Mouse (Mus musculus) midbrain, postnatal 0 days (tissue): ENCODE measurements around the gene Arl1. TPM values are rescaled to one million over a fixed set of nuclear protein-coding genes. Genes with fewer than 3 reads are reported as not detected.

Experiments
- ATAC-seq: fragments of 200-750 bp; cut with Nextera tagmentation; 2 replicates; pipeline ENCODE4 v1.8.0; 2017; ENCODE audit warnings: moderate number of reproducible peaks, mild to moderate bottlenecking, moderate TSS enrichment, moderate library complexity; ENCODE audit not compliant: low FRiP score
- DNase-seq: peaks from one replicate; pipeline ENCODE4 v3.0.0-alpha.2; 2015; ENCODE audit warnings: low spot score
- H3K27ac ChIP-seq: fragments of 300-500 bp; sonication (generic); 2 replicates; pipeline ENCODE4 v1.5.1; 2014; ENCODE audit warnings: low read depth, mild to moderate bottlenecking, low read length, mixed read lengths
- H3K27me3 ChIP-seq: fragments of 300-500 bp; sonication (generic); 2 replicates; pipeline ENCODE4 v1.6.1; 2014; ENCODE audit warnings: low read length, control low read depth, mixed read lengths; ENCODE audit not compliant: insufficient read depth
- H3K36me3 ChIP-seq: fragments of 300-500 bp; sonication (generic); 2 replicates; pipeline ENCODE4 v1.6.1; 2014; ENCODE audit warnings: low read length, control low read depth, mixed read lengths; ENCODE audit not compliant: insufficient read depth
- H3K4me1 ChIP-seq: fragments of 300-500 bp; sonication (generic); 2 replicates; pipeline ENCODE4 v1.6.1; 2014; ENCODE audit warnings: mild to moderate bottlenecking, control low read depth, antibody characterized with exemption, low read length, mixed read lengths; ENCODE audit not compliant: insufficient read depth
- H3K4me2 ChIP-seq: fragments of 300-500 bp; sonication (generic); 2 replicates; pipeline ENCODE4 v1.6.1; 2014; ENCODE audit warnings: low read depth, mild to moderate bottlenecking, low read length, mixed read lengths; ENCODE audit not compliant: poor library complexity, severe bottlenecking
- H3K4me3 ChIP-seq: fragments of 300-500 bp; sonication (generic); 2 replicates; pipeline ENCODE4 v1.5.1; 2014; ENCODE audit warnings: low read depth, mild to moderate bottlenecking, low read length, moderate library complexity
- H3K9ac ChIP-seq: fragments of 300-500 bp; sonication (generic); replicated peaks from 2 replicates; pipeline ENCODE4 v1.6.1; 2014; ENCODE audit warnings: mild to moderate bottlenecking, low read length, moderate library complexity, mixed read lengths; ENCODE audit not compliant: poor library complexity, severe bottlenecking
- H3K9me3 ChIP-seq: fragments of 300-500 bp; sonication (generic); 2 replicates; pipeline ENCODE4 v1.6.1; 2016; ENCODE audit warnings: low read length, control low read depth
- CTCF ChIP-seq: IDR thresholded peaks from 2 replicates; pipeline ENCODE4 v1.5.1; 2016; ENCODE audit warnings: antibody characterized with exemption, mild to moderate bottlenecking
- WGBS: fragments of 180-500 bp; shearing (Covaris S2); extraction: QIAGEN DNeasy Blood & Tissue Kit; methylation state at CpG from one replicate; pipeline ENCODE4 v1.1.7; 2014; 5-methylcytosine and 5-hydroxymethylcytosine counted together
- polyA plus RNA-seq: library from polyadenylated mRNA; unstranded; fragments of >200 nt; fragmentation: Nextera tagmentation; extraction: Ambion mirVana; gene quantifications from 2 replicates; pipeline ENCODE4 v1.2.1, GENCODE M21; 2015
- total RNA-seq: library from RNA; depleted of rRNA; stranded (reverse); fragments of >200 nt; gene quantifications from 2 replicates; pipeline ENCODE4 v1.2.3, GENCODE M21; 2014; rRNA removed

Gene Arl1
- total and polyA plus RNA-seq, 2 experiments from 2014 or later = 81.4 to 169 TPM

- peaks cover 27% of the 10 kb centered on the region for H3K36me3 ChIP-seq
Measured at GRCm38 (mm10) chr10:88784513-88784931, 53.9 kb downstream of the Arl1 start.

GRCm38 (mm10) chr10:88793671-88794070, 63.0 kb downstream of the Arl1 start:
- Histone ChIP-seq H3K9ac (no peak overlapping the region), H3K36me3 (peaks cover 47% of the 10 kb centered on the region), H3K4me3 (no peak overlapping the region), H3K9me3 (no peaks in the 10 kb centered on the region), H3K4me2 (no peak overlapping the region), H3K4me1 (no peaks in the 10 kb centered on the region), H3K27ac (no peak overlapping the region), H3K27me3 (no peaks in the 10 kb centered on the region)
- ATAC-seq (no peak), DNase-seq (no peak)
- TF ChIP-seq CTCF = no peak

More at GRCm38 (mm10) chr10:88784513-88784931, 53.9 kb downstream of the Arl1 start:
- Histone ChIP-seq H3K27me3 (no peaks in the 10 kb centered on the region), H3K9ac (no peak overlapping the region), H3K27ac (no peak overlapping the region), H3K4me1 (no peaks in the 10 kb centered on the region), H3K4me3 (no peak overlapping the region), H3K4me2 (no peak overlapping the region), H3K9me3 (no peaks in the 10 kb centered on the region)
- WGBS = 73% methylated on average over 5 of the region's 5 CpGs
- DNase-seq = no peak
- ATAC-seq = no peak
- TF ChIP-seq CTCF = no peak

Other genes with a start within 250 kb of the Arl1 start
- 26.9 and 28.5 TPM in 2 replicates for gene Chpt1, start 226.8 kb upstream of the Arl1 start, total RNA-seq
- gene Chpt1, start 226.8 kb upstream of the Arl1 start, polyA plus RNA-seq = 27.2 and 27.3 TPM in 2 replicates
- 2.0 and 3.2 TPM in 2 replicates for gene Mybpc1, start 125.7 kb upstream of the Arl1 start, total RNA-seq
- 0.86 and 1.1 TPM in 2 replicates for gene Mybpc1, start 125.7 kb upstream of the Arl1 start, polyA plus RNA-seq
- gene Spic, start 45.8 kb upstream of the Arl1 start, total RNA-seq = 0.28 TPM in 1 of 2 replicates, not detected in the other
- gene Spic, start 45.8 kb upstream of the Arl1 start, polyA plus RNA-seq = not detected in 2 replicates
- 8.8 and 11.8 TPM in 2 replicates for gene Utp20, start 95.9 kb downstream of the Arl1 start, total RNA-seq
- gene Utp20, start 95.9 kb downstream of the Arl1 start, polyA plus RNA-seq = 4.3 and 5.1 TPM in 2 replicates
- 0.05 and 0.38 TPM in 2 replicates for gene Slc5a8, start 155.1 kb downstream of the Arl1 start, total RNA-seq
- 0.09 and 0.17 TPM in 2 replicates for gene Slc5a8, start 155.1 kb downstream of the Arl1 start, polyA plus RNA-seq